Mouse (Mus musculus) regulatory T cell (primary cell): ENCODE measurements around the gene Apobec2.

Source experiments
- in situ Hi-C: fragments of 300-600 bp; cut with MboI, MseI; formaldehyde crosslinking; loops from one replicate; pipeline ENCODE4 v1.15.1; 2025; ENCODE audit warnings: high pct_unique_total_duplicates

Gene Apobec2

DNA sequence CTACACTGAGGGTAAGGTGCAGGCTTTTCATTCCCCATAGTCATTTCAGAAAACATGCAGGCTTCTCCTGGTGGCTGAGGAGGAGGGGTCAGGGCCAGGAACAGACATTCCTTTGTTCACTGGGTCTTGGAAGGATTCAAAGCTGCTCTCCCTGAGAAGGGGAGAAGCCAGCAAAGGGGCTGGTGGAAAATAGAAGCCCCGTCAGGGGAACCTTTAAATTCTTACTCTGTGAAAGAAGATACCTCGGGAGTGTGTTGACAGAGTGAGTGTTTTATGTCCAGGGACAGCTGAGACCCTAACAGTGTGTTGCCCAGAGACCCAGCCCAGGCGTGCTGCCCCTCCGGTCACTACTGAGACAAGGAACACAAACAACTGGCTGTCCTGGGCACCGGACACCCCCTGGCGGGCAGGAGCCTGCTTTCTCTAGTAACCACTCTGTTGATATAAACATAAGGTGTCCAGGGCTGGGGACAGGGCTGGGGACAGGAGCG is 4.7 kb upstream of the Apobec2 start:
- in situ Hi-C loops = no loop called here

DNA sequence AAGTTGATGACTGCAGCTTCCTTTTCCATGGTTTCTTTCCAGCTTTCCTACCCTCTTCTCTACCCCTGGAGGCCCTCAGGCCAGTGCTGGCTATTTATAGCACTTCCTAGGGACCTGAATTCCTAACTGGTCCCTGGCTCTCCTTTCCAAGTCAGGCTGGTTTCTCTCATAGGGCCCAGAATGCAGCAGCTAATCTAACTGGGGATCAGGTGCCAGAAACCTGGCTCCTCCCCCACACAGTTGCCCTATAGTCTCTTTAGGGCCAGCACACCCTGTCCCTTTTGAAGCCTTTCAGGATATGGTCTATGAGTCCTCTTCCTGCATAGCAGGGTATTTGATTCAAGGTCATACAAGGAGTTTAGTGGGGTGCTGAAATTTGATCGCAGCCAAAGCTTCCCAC is 3.8 kb upstream of the Apobec2 start:
- in situ Hi-C loops = no loop called here

DNA sequence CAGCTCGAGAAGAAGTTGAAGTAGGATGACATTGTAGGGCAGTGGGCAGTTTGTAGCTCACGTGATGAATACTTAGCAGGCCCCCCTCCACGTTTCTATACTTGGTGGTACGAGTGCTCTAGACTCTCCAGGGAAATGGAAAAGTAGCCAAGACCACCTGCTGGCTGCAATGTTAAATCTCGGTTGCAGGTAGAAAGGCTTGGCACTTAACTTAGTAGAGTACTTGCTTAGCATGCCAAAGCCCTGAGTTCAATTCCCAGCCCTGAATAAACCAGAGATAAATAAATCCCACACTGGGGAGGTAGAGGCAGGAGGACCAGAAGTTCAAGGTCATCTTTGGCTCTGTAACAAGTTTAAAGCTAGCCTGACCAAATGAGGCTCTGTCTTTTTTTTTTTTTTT is 1.7 kb upstream of the Apobec2 start:
- in situ Hi-C loops = no loop called here

DNA sequence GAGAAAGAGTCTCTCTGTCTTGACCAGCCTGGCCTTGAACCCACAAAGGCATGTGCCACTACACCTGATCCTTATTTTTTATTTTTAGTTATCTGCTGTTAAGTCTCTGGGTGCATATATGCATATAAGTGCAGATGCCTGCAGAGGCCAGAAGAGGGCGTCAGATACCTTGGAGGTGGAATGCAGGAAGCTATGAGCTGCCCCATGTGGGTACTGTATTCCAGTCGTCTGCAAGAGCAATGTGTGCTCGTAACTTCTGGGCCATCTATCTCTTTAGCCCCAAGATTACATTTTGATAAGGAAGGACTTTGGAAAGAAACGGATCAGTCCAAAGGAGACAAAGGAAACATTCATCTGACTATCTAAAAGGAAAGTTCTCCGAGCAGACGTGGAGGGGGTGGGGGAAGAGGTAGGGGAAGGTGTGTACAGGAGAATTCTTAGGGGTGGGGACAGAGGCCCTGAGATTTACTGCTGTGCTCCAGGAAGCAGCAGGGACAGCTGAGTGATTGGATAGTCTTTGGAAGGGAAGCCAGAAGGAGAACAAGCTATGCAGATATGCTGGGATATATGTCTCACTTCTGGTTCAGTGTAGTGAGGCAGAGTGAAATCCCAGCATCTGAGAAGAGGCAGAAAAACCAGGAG is 1.1 kb upstream of the Apobec2 start:
- in situ Hi-C loops = no loop called here

DNA sequence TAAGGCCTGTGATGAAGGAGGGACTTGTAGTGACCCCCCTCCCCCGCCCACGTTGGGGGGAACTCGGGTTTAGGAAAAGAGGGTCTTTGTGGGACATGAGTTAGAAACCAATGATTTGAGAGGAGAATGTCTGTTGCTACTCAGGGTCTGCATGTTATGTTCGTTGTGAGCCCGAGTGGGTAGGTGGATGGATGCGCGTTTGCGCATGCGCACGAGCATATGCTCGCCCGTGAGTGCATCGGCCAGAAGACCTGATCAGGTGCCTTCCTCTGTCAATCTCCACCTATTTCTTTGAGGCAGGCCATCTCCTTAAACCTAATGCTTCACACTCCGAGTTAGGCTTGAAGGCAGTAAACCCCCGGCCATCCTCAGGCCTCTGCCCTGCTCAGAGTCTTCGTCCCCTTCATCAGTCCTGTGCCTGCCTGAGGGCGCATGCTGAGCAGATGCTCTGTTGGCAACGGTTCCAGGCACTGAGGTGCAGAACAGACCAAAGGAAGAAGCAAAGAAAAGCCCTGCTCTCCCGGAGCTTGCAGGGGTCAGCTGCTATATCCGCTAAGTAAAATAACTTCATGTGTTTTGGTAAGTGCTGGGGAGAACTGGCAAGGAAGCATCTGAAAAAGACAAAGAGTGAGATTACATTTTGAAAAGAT is 401 bp upstream of the Apobec2 start:
- in situ Hi-C loops = no loop called here

DNA sequence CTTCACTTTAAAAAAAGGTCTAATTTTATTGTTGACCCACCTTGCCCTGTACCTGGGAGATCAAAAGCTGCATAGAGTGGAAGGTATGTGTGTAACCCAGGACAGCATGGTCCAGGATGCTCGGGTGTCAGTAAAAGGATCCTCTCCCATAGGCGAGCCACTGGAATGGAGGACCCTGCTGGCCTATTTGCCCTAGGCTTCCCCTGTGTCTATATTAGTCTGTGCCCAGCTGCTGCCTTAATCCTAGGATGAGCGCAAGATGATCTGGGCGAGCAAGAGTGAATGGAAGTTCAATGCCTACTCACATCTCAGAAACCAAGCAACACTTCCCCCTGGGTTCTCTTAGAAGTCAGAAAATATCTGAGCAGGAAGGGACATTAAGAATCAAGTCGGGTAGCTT is 1.7 kb downstream of the Apobec2 start:
- in situ Hi-C loops = no loop called here

- in situ Hi-C loops = no loop called here
These were observed 2.3 kb downstream of the Apobec2 start for GRCm38 (mm10) chr17:48430394-48430793.

DNA sequence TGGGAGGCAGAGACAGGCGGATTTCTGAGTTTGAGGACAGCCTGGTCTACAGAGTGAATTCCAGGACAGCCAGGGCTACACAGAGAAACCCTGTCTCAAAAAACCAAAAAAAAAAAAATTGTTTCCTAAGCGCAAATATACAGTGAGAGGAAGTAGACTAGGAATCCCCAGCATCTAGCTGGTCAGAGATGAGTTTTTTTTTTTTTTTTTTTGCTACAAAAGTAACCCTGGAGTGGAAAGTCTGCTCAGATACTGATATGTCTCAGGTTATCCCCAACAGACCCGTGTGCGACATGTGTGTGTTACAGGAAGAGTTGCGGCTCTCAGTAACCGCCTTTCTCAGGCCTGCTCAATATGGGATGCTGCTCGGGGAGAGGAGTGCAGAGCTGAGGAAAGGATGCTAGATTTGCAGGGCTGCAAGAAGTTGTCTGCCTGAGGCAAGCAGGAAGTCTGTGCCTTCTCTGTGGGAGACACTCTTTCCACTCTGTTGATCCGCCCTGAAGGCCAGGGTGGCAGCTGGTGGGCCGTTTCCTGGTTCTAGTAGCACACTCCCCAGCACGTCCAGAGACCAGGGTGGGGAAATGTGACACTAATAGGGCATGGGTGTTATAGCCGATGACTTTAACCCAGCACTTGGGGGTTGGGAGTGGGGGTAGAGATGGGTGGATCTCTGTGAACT is 4.7 kb downstream of the Apobec2 start:
- in situ Hi-C loops = no loop called here

DNA sequence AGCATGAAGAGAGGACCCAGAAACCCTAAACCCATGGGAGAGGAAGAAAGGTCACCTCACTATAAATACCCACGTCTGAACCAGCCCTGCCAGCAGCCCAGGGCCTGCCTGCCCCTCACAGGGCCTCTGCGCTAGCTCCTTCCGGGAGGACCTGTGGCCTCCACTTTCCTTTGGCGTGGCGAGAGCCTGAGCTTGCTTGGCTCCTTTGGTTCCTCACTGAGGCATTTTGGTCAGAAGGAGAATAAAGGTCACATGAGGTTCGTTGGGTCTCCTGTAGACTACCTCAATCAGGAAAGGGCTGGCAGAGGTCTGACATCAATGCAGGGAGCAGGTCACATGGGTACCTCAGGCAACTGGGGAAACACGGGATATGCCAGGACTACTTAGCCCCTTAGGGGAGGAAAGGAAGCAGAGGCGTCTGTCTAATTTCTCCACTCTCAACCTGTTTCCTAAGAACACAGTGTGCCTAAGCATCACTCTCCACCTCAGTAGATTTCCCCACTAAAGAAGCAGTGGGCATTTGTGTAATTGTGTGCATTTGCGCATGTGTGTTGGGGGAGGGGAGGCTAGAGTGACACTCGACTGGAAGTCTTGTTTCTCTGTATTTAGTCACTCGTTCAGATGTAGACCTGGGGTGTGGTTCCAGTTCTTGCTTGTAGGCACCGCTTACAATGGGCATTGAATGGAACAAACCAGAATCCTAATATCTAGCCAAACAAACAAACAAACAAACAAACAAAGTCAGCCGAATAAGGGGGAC is 5.6 kb downstream of the Apobec2 start:
- in situ Hi-C loops = no loop called here

- in situ Hi-C loops = no loop called here
These were observed 6.7 kb downstream of the Apobec2 start for GRCm38 (mm10) chr17:48425823-48426612.

DNA sequence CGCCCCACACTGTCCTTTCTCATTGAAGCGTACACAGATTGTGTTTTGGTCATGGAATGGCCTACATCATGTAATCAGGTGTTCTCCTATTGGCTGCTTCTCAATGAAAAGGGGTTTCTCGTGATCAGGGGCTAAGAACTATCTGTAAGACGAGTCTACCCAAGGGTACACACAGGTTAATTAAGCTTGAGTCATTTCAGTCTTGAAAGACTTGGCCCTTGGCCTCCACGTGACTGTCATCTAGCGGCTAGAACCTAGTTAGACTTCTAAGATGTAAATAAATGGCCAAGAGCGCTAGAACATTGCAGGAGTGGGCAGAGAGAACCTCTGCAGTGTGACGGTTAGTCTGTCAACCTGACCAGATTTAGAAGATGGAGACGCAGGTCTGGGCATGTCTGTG is 8.5 kb downstream of the Apobec2 start:
- in situ Hi-C loops = loop anchor here (25.0 kb wide), 1 partner anchor 1763 kb away; the partner anchor contains the start of gene Rftn1

GRCm38 (mm10) chr17:48419571-48419970 is 13.2 kb downstream of the Apobec2 start:
- in situ Hi-C loops = loop anchor here (25.0 kb wide), 1 partner anchor 1768 kb away; the partner anchor contains the start of gene Rftn1

GRCm38 (mm10) chr17:48418781-48419180 is 13.9 kb downstream of the Apobec2 start:
- in situ Hi-C loops = loop anchor here (25.0 kb wide), 1 partner anchor 1769 kb away; the partner anchor contains the start of gene Rftn1

DNA sequence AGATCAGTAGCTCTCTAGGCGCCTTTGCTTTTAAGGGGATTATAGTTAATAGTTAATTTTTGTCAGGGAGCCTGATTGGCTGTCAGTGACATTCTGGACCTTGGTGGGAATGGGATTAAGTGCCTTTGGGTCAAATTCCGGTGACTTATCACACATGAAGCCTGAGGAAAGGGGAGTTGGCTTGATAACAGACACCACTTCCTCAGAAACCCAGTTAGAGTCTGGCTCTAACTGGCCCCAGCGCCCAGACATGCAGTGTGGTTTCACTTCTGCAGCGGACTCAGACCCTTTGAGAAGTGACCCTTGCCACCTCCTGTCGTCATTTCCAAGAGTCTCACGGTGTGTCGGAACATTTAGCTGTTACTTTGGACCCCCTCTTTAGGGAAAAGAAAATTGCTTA is 14.6 kb downstream of the Apobec2 start:
- in situ Hi-C loops = loop anchor here (25.0 kb wide), 1 partner anchor 1769 kb away; the partner anchor contains the start of gene Rftn1

- in situ Hi-C loops = loop anchor here (25.0 kb wide), 1 partner anchor 1770 kb away; the partner anchor contains the start of gene Rftn1
These were observed 15.2 kb downstream of the Apobec2 start for GRCm38 (mm10) chr17:48417521-48417920.

- in situ Hi-C loops = loop anchor here (25.0 kb wide), 1 partner anchor 1771 kb away; the partner anchor contains the start of gene Rftn1
These were observed 16.1 kb downstream of the Apobec2 start for GRCm38 (mm10) chr17:48416425-48417195.

GRCm38 (mm10) chr17:48416011-48416410 is 16.7 kb downstream of the Apobec2 start:
- in situ Hi-C loops = loop anchor here (25.0 kb wide), 1 partner anchor 1771 kb away; the partner anchor contains the start of gene Rftn1

DNA sequence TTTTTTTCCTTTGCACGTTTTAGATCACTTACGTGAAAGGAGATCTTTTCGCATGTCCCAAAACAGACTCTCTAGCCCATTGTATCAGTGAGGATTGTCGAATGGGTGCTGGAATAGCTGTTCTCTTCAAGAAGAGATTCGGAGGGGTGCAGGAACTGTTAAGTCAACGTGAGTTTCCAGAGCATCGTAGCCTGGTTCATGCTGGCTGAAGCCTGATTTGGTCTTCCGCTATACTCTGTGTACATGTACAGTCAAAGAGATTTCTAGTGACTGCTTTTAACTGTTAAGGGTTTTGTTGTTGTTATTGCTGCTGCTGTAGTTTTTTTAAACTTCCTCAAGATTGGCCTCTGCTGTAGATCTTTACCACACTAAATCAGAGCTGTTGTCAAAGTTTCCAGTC is 21.5 kb downstream of the Apobec2 start:
- in situ Hi-C loops = loop anchor here (25.0 kb wide), 1 partner anchor 1776 kb away; the partner anchor contains the start of gene Rftn1

GRCm38 (mm10) chr17:48410299-48410785 is 22.4 kb downstream of the Apobec2 start:
- in situ Hi-C loops = loop anchor here (25.0 kb wide), 1 partner anchor 1777 kb away; the partner anchor contains the start of gene Rftn1
